Mouse (Mus musculus): ENCODE data around the gene Plekha4. TPM values are rescaled to one million over a fixed set of nuclear protein-coding genes. Genes with fewer than 3 reads are reported as not detected.
A peak's percentile ranks its signal among the peaks of the same experiment; 100 is the strongest.
"Not testable (repeated sequence)": the region's sequence is repeated elsewhere in the genome, so short reads cannot be mapped to it uniquely, and the experiment has no call there.

The Plekha4 gene
- polyA plus RNA-seq, 1 experiment from 2014 or later = 0.70 TPM

DNA sequence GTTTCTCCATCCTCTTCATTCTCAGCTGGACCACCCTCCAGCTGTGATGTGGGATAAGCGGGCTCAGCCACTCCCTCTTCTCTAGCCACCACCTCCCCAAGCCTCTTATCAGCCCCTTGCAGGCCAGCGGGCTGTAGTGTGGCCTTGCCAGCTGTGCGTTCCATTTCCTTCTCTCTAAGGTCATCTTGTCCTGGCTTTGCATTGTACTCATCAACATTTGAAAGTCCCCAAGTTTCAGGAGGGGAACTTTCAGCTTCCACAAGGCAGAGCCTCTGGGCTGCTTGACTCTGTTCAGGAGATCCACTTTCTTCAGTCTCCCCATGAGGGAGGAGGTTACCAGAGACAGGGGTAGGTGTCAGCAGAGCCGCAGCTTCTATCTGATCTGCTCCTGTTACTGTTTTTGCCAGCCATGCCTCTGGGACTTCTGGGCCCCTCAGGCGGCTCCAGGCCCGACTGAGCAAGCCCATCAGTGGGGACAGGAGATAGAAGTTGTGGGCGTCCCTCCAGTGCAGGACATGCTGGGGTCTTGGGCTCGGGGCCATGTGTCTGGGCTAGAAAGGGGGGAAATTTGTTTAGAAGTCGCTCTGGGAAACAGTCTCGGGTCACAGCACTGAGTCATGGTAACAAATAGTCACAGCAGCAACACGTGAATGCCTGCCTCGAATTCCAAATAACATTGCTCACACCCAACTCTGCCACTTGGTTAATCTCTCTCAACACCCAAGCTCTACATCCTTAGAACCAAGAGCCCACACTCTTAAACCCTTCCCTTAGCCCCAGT is 1.1 kb upstream of the Plekha4 start:
- no peak for ATAC-seq (ENCODE audit: low FRiP score, low read depth)
- H3K9ac ChIP-seq (replicated peaks) = peak overlapping the region; percentile 83
- H3K27me3 ChIP-seq = 0 out of 2 replicates have a peak, but pooled peaks cover 7% of the 10 kb centered on the region
- WGBS = 35% methylated on average over 12 of the region's 12 CpGs
- 0 out of 2 replicates have a peak overlapping the region, but pooled peaks have one; percentile 2 for H3K27ac ChIP-seq (replicated peaks)
- peak overlapping the region; percentile 64 for H3K4me3 ChIP-seq
- peak overlapping the region; percentile 83 for H3K4me2 ChIP-seq (replicated peaks)
- H3K4me1 ChIP-seq = peaks cover 15% of the 10 kb centered on the region
- no peaks in the 10 kb centered on the region for H3K36me3 ChIP-seq
- no peaks in the 10 kb centered on the region for H3K9me3 ChIP-seq

- ATAC-seq (ENCODE audit: low FRiP score, low read depth) = no peak
- no peaks in the 10 kb centered on the region for H3K36me3 ChIP-seq
- WGBS = 25% methylated on average over 7 of the region's 7 CpGs
- peak overlapping the region; percentile 71 for H3K27ac ChIP-seq (replicated peaks)
- 0 out of 2 replicates have a peak, but pooled peaks cover 8% of the 10 kb centered on the region for H3K27me3 ChIP-seq
- peaks cover 20% of the 10 kb centered on the region for H3K4me1 ChIP-seq
- H3K9me3 ChIP-seq = no peaks in the 10 kb centered on the region
- H3K4me2 ChIP-seq (replicated peaks) = peak overlapping the region; percentile 83
- peak overlapping the region; percentile 83; the same call in 1 of the 2 replicates for H3K9ac ChIP-seq (replicated peaks)
- H3K4me3 ChIP-seq = peak overlapping the region; percentile 64
Measured at GRCm38 (mm10) chr7:45526474-45527120, 467 bp downstream of the Plekha4 start.

DNA sequence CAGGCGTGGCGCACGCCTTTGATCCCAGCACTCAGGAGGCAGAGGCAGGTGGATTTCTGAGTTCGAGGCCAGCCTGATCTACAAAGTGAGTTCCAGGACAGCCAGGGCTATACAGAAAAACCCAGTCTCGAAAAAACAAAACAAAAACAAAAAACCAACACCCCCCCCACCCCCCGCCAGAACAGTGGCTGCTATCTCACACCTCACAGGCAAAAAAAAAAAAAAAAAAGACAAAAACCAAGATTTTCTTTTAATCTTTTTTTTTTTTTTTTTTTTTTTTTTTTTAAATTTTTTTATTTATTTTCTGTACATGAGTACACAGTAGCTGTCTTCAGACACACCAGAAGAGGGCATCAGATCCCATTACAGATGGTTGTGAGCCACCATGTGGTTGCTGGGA is 1.0 kb downstream of the Plekha4 start:
- WGBS = 92% methylated on average over 6 of the region's 6 CpGs
- not testable (repeated sequence) for H3K9me3 ChIP-seq; H3K36me3 ChIP-seq; H3K4me2 ChIP-seq (replicated peaks); H3K9ac ChIP-seq (replicated peaks); H3K4me3 ChIP-seq; H3K27me3 ChIP-seq; ATAC-seq (ENCODE audit: low FRiP score, low read depth); H3K27ac ChIP-seq (replicated peaks)
- peaks cover 20% of the 10 kb centered on the region for H3K4me1 ChIP-seq

DNA sequence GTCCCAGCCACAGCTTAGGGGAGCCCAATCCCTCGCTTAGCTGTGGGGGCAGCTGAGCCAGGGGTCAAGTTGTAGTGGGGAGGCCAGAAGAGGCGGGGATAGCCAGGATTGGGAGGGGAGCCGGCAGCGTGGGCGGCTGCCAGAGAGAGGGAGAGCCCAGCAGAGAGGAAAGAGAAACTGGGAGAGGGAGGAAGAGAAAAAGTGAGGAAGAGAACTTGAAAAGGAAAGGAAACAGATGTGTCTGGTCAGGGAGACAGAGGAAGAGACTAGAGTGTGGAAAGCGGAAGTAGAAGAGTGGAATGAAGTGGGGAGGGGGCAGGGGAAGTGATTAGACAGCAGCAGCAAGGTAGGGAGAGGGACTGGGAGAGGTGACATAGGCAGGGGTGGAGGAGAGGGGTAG is 3.3 kb downstream of the Plekha4 start:
- H3K27me3 ChIP-seq = 0 out of 2 replicates have a peak, but pooled peaks cover 12% of the 10 kb centered on the region
- H3K27ac ChIP-seq (replicated peaks) = no peak overlapping the region
- H3K9me3 ChIP-seq = no peaks in the 10 kb centered on the region
- 14% methylated on average over 6 of the region's 6 CpGs for WGBS
- no peak overlapping the region for H3K4me2 ChIP-seq (replicated peaks)
- peaks cover 17% of the 10 kb centered on the region for H3K4me1 ChIP-seq
- H3K4me3 ChIP-seq = no peak overlapping the region
- H3K9ac ChIP-seq (replicated peaks) = no peak overlapping the region
- no peak for ATAC-seq (ENCODE audit: low FRiP score, low read depth)
- H3K36me3 ChIP-seq = no peaks in the 10 kb centered on the region

DNA sequence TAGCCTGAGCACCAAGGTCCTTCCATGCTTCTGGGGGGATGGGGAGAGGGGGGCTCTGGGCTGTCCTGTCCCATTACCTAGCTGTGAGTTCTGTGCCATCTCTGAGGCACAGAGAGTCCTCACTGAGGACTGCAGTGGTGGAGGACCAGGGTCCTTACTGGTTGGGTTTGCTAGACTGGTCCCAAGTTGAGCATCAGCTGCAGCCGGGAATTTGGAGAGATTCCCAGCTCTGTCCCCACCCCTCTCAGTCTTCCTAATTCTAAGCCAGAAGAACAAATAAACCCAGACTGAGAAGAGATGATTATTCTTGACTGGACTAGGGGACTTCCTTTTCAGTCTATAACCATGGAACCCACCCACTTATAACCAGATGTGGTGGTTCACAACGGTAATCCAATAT is 4.5 kb downstream of the Plekha4 start:
- no peak overlapping the region for H3K4me3 ChIP-seq
- no peak overlapping the region for H3K9ac ChIP-seq (replicated peaks)
- 82% methylated on average over 2 of the region's 2 CpGs for WGBS
- H3K36me3 ChIP-seq = no peaks in the 10 kb centered on the region
- H3K27ac ChIP-seq (replicated peaks) = no peak overlapping the region
- ATAC-seq (ENCODE audit: low FRiP score, low read depth) = no peak
- 0 out of 2 replicates have a peak, but pooled peaks cover 12% of the 10 kb centered on the region for H3K27me3 ChIP-seq
- H3K4me1 ChIP-seq = 0 out of 2 replicates have a peak, but pooled peaks cover 6% of the 10 kb centered on the region
- no peaks in the 10 kb centered on the region for H3K9me3 ChIP-seq
- H3K4me2 ChIP-seq (replicated peaks) = no peak overlapping the region

DNA sequence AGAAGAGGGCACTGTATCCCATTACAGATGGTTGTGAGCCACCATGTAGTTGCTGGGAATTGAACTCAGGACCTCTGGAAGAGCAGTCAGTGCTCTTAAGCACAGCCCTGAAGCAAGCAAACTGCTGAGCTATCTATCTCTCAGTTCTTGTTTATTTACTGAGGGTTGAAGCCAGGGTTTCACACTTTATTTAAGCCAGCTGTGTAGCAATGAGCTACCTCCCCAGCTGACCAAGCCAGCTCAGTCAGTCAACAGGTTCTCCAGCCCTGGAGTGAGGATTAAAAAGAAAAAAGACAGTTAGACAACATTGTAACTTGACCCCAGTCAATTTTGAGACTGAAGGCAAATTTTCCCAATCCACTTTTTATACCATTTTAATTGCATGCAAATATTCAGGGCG is 9.5 kb downstream of the Plekha4 start:
- H3K9me3 ChIP-seq = no peaks in the 10 kb centered on the region
- ATAC-seq (ENCODE audit: low FRiP score, low read depth) = no peak
- H3K27me3 ChIP-seq = 0 out of 2 replicates have a peak, but pooled peaks cover 4% of the 10 kb centered on the region
- 78% methylated on average over 1 of the region's 1 CpGs for WGBS
- peaks cover 13% of the 10 kb centered on the region for H3K4me1 ChIP-seq
- H3K9ac ChIP-seq (replicated peaks) = no peak overlapping the region
- no peak overlapping the region for H3K27ac ChIP-seq (replicated peaks)
- H3K36me3 ChIP-seq = no peaks in the 10 kb centered on the region
- no peak overlapping the region for H3K4me3 ChIP-seq
- no peak overlapping the region for H3K4me2 ChIP-seq (replicated peaks)

- WGBS = 79% methylated on average over 10 of the region's 10 CpGs
- Histone ChIP-seq H3K27ac (replicated peaks) (no peak overlapping the region), H3K9ac (replicated peaks) (peak overlapping the region; percentile 61; the same call in 1 of the 2 replicates), H3K36me3 (no peaks in the 10 kb centered on the region), H3K4me2 (replicated peaks) (peak overlapping the region; percentile 80), H3K27me3 (0 out of 2 replicates have a peak, but pooled peaks cover 4% of the 10 kb centered on the region), H3K4me3 (peak overlapping the region; percentile 59), H3K9me3 (no peaks in the 10 kb centered on the region), H3K4me1 (peaks cover 13% of the 10 kb centered on the region)
- peak; percentile 7; the same call in 1 of the 2 replicates for ATAC-seq (ENCODE audit: low FRiP score, low read depth)
Measured at GRCm38 (mm10) chr7:45537602-45538001, 11.5 kb downstream of the Plekha4 start.

- no peaks in the 10 kb centered on the region for H3K36me3 ChIP-seq
- 0 out of 2 replicates have a peak, but pooled peaks cover 4% of the 10 kb centered on the region for H3K27me3 ChIP-seq
- H3K9ac ChIP-seq (replicated peaks) = peak overlapping the region; percentile 61
- peaks cover 13% of the 10 kb centered on the region for H3K4me1 ChIP-seq
- no peaks in the 10 kb centered on the region for H3K9me3 ChIP-seq
- 2% methylated on average over 29 of the region's 29 CpGs for WGBS
- H3K27ac ChIP-seq (replicated peaks) = no peak overlapping the region
- peak overlapping the region; percentile 80 for H3K4me2 ChIP-seq (replicated peaks)
- H3K4me3 ChIP-seq = peak overlapping the region; percentile 59
- ATAC-seq (ENCODE audit: low FRiP score, low read depth) = peak; percentile 88
Measured at GRCm38 (mm10) chr7:45538163-45539041, 12.3 kb downstream of the Plekha4 start.

- no peaks in the 10 kb centered on the region for H3K9me3 ChIP-seq
- no peak overlapping the region for H3K27ac ChIP-seq (replicated peaks)
- no peak overlapping the region for H3K4me3 ChIP-seq
- H3K9ac ChIP-seq (replicated peaks) = no peak overlapping the region
- no peak overlapping the region for H3K4me2 ChIP-seq (replicated peaks)
- H3K27me3 ChIP-seq = 0 out of 2 replicates have a peak, but pooled peaks cover under 1% of the 10 kb centered on the region
- 87% methylated on average over 3 of the region's 3 CpGs for WGBS
- no peak for ATAC-seq (ENCODE audit: low FRiP score, low read depth)
- H3K4me1 ChIP-seq = peaks cover 13% of the 10 kb centered on the region
- no peaks in the 10 kb centered on the region for H3K36me3 ChIP-seq
Measured at GRCm38 (mm10) chr7:45539095-45539494, 13.0 kb downstream of the Plekha4 start.

DNA sequence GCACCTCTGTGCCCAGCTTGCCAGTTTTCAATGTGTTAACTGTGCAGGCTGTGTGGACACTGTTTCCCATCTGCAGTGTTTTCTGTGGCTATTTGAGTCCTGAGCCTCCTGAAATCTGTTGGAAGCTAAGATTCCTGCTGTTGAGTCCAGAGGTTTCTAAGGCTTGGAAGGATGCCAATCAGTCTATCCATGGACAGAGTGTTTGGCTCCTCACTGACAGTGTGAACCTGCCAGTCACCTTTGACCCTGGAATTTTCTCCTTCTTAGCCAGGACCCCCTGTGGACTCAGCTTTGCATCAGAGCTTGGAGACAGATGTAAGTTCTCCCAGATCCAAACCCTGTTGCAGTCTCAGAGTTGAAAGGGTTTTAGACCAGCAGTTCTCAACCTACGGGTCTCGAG is 14.1 kb downstream of the Plekha4 start:
- no peak for ATAC-seq (ENCODE audit: low FRiP score, low read depth)
- H3K4me3 ChIP-seq = no peak overlapping the region
- peaks cover 3% of the 10 kb centered on the region; the same call in 1 of the 2 replicates for H3K9me3 ChIP-seq
- H3K4me2 ChIP-seq (replicated peaks) = no peak overlapping the region
- 69% methylated on average over 2 of the region's 2 CpGs for WGBS
- no peaks in the 10 kb centered on the region for H3K36me3 ChIP-seq
- peaks cover 13% of the 10 kb centered on the region for H3K4me1 ChIP-seq
- H3K27me3 ChIP-seq = no peaks in the 10 kb centered on the region
- H3K9ac ChIP-seq (replicated peaks) = no peak overlapping the region
- no peak overlapping the region for H3K27ac ChIP-seq (replicated peaks)

- Histone ChIP-seq H3K9me3 (peaks cover 3% of the 10 kb centered on the region; the same call in 1 of the 2 replicates), H3K36me3 (no peaks in the 10 kb centered on the region), H3K4me3 (no peak overlapping the region), H3K9ac (replicated peaks) (no peak overlapping the region), H3K27ac (replicated peaks) (no peak overlapping the region), H3K4me1 (no peaks in the 10 kb centered on the region), H3K4me2 (replicated peaks) (no peak overlapping the region), H3K27me3 (no peaks in the 10 kb centered on the region)
- no peak for ATAC-seq (ENCODE audit: low FRiP score, low read depth)
- 78% methylated on average over 1 of the region's 1 CpGs for WGBS
Measured at GRCm38 (mm10) chr7:45544525-45544924, 18.4 kb downstream of the Plekha4 start.

Data from midbrain, embryonic 12.5 days (tissue).